Mouse (Mus musculus) neural tube, embryonic 12.5 days (tissue): ENCODE data around the gene Insl3. TPM values are rescaled to one million over a fixed set of nuclear protein-coding genes. Genes with fewer than 3 reads are reported as not detected.

Source experiments
- ATAC-seq: fragments of 200-750 bp; cut with Nextera tagmentation; 2 replicates; pipeline ENCODE4 v1.8.0; 2017; ENCODE audit warnings: low read depth, mild to moderate bottlenecking, moderate TSS enrichment, moderate library complexity; ENCODE audit not compliant: low FRiP score
- H3K27ac ChIP-seq: fragments of 300-500 bp; sonication (generic); 2 replicates; pipeline ENCODE4 v1.5.1; 2016
- H3K27me3 ChIP-seq: fragments of 300-500 bp; sonication (generic); replicated peaks from 2 replicates; pipeline ENCODE4 v1.6.1; 2016; ENCODE audit warnings: mild to moderate bottlenecking
- H3K36me3 ChIP-seq: fragments of 300-500 bp; sonication (generic); 2 replicates; pipeline ENCODE4 v1.6.1; 2016; ENCODE audit warnings: mild to moderate bottlenecking
- H3K4me1 ChIP-seq: fragments of 300-500 bp; sonication (generic); 2 replicates; pipeline ENCODE4 v1.6.1; 2016
- H3K4me2 ChIP-seq: fragments of 300-500 bp; sonication (generic); replicated peaks from 2 replicates; pipeline ENCODE4 v1.6.1; 2016; ENCODE audit warnings: mild to moderate bottlenecking
- H3K4me3 ChIP-seq: fragments of 300-500 bp; sonication (generic); 2 replicates; pipeline ENCODE4 v1.5.1; 2016
- H3K9ac ChIP-seq: fragments of 300-500 bp; sonication (generic); 2 replicates; pipeline ENCODE4 v1.6.1; 2016; ENCODE audit warnings: mild to moderate bottlenecking
- H3K9me3 ChIP-seq: fragments of 300-500 bp; sonication (generic); 2 replicates; pipeline ENCODE4 v1.6.1; 2016; ENCODE audit warnings: mild to moderate bottlenecking
- WGBS: fragments of 180-500 bp; shearing (Covaris S2); methylation state at CpG from one replicate; pipeline ENCODE4 v1.1.7; 2016; 5-methylcytosine and 5-hydroxymethylcytosine counted together
- polyA plus RNA-seq: library from polyadenylated mRNA; unstranded; fragments of >200 nt; fragmentation: Nextera tagmentation; extraction: Ambion mirVana; gene quantifications from 2 replicates; pipeline ENCODE4 v1.2.1, GENCODE M21; 2016

Insl3 gene
- polyA plus RNA-seq: 1.2 TPM in 1 of 2 replicates, not detected in the other

DNA sequence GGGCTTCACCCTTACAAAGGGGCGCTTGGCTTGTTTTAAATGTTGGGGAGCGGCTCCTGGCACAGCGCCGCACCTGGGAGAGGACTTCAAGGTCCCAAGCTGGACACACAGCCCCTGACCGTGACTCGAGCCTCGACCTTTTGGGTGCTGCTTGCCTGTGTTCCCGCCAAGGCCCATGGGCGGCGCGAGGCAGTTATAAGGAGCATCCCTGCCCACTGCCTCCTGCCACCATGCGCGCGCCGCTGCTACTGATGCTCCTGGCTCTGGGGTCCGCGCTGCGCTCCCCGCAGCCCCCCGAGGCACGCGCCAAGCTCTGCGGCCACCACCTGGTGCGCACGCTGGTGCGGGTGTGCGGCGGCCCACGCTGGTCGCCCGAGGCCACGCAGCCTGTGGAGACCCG is at the start of gene Insl3:
TSS of gene Insl3 (plus strand) at position 187 of the 400 bp plus-strand sequence.
- Histone ChIP-seq H3K4me1 (peaks cover 16% of the 10 kb centered on the region), H3K9ac (no peak within 1 kb of the TSS), H3K4me3 (no peak within 1 kb of the TSS), H3K27me3 (peaks cover 100% of the 10 kb centered on the region), H3K9me3 (no peaks in the 10 kb centered on the region), H3K4me2 (peak within 1 kb of the TSS; percentile 20; the same call in 1 of the 2 replicates), H3K27ac (no peak within 1 kb of the TSS), H3K36me3 (no peaks in the 10 kb centered on the region)
- no peak for ATAC-seq
- 2% methylated on average over 33 of the region's 33 CpGs for WGBS

DNA sequence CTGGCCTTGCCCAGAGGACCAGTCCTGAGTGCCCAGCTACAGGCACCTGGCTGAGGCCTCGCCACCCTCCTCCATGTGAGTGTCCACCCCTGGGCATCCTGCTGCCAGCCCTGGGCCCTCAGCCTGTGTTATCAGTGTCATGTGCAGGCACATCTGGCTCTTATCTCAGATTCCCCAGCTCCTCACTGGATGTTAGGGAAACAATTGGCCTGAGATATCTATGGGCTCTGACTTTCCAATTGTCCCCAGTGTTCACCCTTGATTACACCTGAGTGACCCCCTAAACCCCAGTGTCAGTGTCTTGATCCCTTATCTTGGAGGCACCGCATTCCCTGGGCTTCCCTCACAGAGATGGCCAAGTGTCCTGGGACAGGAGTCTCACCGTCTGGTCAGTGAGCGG is 49.7 kb upstream of the Insl3 start:
- Histone ChIP-seq H3K4me3 (no peak overlapping the region), H3K36me3 (peaks cover 18% of the 10 kb centered on the region; the same call in 1 of the 2 replicates), H3K9ac (no peak overlapping the region), H3K4me1 (peaks cover 3% of the 10 kb centered on the region), H3K27ac (no peak overlapping the region), H3K4me2 (no peak overlapping the region), H3K9me3 (no peaks in the 10 kb centered on the region), H3K27me3 (peaks cover 36% of the 10 kb centered on the region)
- 92% methylated on average over 4 of the region's 4 CpGs for WGBS
- no peak for ATAC-seq

DNA sequence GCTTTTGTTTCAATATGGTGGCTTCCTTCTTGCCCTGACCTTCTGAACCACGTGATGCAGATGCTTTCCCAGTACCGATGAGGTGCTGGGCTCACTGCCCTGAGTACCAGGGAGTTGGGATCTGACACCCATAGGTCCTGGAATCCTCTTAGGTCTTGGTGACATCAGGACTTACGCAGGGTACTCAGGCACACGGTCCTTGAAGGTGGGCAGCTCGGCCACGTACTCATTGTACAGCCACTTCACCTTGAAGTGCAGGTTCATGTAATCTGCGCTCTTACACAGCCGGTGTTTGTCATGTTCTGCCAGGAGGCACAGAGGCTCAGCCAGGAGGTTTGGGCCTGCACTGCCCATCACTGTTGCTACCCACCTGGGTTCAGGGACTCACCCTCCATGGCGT is 43.5 kb upstream of the Insl3 start:
- WGBS: 84% methylated on average over 9 of the region's 9 CpGs
- H3K4me2 ChIP-seq: no peak overlapping the region
- H3K4me1 ChIP-seq: no peaks in the 10 kb centered on the region
- H3K9ac ChIP-seq: no peak overlapping the region
- no peak for ATAC-seq
- no peaks in the 10 kb centered on the region for H3K9me3 ChIP-seq
- no peak overlapping the region for H3K4me3 ChIP-seq
- H3K27ac ChIP-seq: no peak overlapping the region
- no peaks in the 10 kb centered on the region; the same call in none of the 2 replicates for H3K27me3 ChIP-seq
- H3K36me3 ChIP-seq: peaks cover 30% of the 10 kb centered on the region

DNA sequence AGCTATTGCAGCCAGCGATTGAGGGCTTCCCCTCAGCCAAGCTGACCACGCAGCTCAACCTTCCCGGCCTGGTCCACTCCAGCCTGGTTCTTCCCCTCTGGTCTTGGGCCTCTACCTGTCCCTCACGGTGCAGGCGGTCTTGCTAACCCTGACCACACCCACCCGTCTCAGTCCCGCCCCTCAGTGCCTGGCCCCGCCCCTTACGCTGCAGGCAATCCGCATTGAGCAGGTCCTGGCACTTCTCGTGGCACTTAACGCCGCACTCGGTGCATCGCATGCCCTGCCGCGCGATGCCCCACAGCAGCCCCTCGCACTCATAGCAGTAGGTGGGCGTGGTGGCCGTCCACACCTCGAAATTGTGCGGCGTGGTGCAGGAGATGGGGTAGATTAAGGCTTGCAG is 34.4 kb upstream of the Insl3 start:
- peak overlapping the region; percentile 36 for H3K4me2 ChIP-seq
- no peak overlapping the region for H3K9ac ChIP-seq
- 0 out of 2 replicates have a peak, but pooled peaks have one; percentile 18 for ATAC-seq
- H3K27ac ChIP-seq: no peak overlapping the region
- peaks cover 58% of the 10 kb centered on the region for H3K27me3 ChIP-seq
- 0 out of 2 replicates have a peak, but pooled peaks cover 9% of the 10 kb centered on the region for H3K4me1 ChIP-seq
- H3K9me3 ChIP-seq: no peaks in the 10 kb centered on the region
- WGBS: 2% methylated on average over 24 of the region's 24 CpGs
- no peak overlapping the region for H3K4me3 ChIP-seq
- H3K36me3 ChIP-seq: peaks cover 27% of the 10 kb centered on the region

DNA sequence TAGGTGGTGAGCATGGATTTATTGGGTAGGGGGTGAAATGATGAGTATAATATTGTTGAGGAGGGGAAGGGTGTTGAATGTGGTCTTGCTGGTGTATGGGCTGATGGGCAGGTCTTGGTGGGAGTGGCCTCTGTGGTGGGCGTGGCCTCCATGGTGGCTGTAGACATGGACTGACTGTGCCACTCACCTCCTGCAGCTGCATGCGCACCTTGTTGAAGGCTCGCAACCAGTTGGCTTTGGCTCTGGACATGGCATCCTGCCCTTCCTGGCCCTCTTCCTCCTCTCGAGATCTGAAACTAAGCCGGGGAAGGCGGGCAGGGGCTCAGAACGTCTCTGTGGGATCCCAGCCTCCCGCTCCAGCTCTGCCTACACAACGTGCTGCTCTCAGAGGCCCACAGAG is 31.2 kb upstream of the Insl3 start:
- Histone ChIP-seq H3K27ac (no peak overlapping the region), H3K27me3 (peaks cover 84% of the 10 kb centered on the region), H3K36me3 (peaks cover 13% of the 10 kb centered on the region; the same call in 1 of the 2 replicates), H3K4me3 (no peak overlapping the region), H3K9me3 (no peaks in the 10 kb centered on the region), H3K4me1 (0 out of 2 replicates have a peak, but pooled peaks cover 9% of the 10 kb centered on the region), H3K4me2 (no peak overlapping the region), H3K9ac (no peak overlapping the region)
- ATAC-seq: no peak
- 25% methylated on average over 9 of the region's 9 CpGs for WGBS

DNA sequence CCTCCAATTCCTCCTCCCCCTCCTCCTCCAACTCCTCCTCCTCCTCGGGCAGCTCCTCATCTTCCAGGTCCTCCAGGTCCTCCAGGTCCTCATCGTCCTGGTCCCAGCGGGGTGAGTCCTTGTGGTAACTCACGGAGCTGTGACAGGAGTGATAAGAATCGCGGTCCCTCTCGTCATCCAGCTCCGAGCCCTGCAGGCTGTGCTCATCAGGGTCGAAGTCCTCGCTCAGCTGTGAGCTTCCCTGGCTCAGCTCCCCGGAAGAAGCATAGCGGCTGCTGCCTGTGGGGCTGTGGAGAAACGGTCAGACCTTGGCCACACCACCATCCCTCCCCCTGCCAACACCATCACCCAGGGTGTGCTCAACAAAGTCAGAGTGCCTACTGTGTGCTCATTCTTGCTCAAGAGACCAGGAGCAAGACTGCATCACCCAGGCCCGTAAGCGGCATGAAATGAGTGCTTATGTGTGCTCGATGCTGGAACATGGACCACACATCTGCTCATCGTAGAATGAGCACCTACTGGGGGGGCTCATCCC is 30.4 kb upstream of the Insl3 start:
- Histone ChIP-seq H3K4me3 (no peak overlapping the region), H3K9me3 (no peaks in the 10 kb centered on the region), H3K9ac (no peak overlapping the region), H3K27me3 (peaks cover 86% of the 10 kb centered on the region), H3K36me3 (peaks cover 16% of the 10 kb centered on the region; the same call in 1 of the 2 replicates), H3K4me2 (no peak overlapping the region), H3K27ac (no peak overlapping the region), H3K4me1 (0 out of 2 replicates have a peak, but pooled peaks cover 9% of the 10 kb centered on the region)
- ATAC-seq: no peak
- WGBS: 30% methylated on average over 17 of the region's 17 CpGs

DNA sequence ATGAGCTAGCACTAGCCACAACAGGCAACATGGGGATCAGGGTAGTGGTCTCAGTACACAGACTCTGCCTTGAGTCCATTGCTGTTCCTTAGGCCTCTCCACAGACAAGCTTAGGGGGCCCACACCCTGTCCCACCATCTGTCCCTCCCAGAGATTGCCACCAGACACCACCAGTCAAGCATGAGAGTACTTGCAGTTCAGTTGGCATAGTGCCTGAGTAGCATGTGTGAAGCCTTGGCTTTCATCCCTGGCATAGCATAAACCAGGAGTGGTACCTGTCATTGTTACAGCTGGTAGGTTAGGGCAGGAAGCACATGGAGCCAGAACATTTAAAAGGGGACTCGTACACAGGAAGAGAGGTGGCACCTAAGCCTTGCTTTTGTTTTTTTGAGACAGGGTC is 29.3 kb upstream of the Insl3 start:
- WGBS: 73% methylated on average over 1 of the region's 1 CpGs
- Histone ChIP-seq H3K27ac (no peak overlapping the region), H3K9ac (no peak overlapping the region), H3K36me3 (peaks cover 13% of the 10 kb centered on the region; the same call in 1 of the 2 replicates), H3K9me3 (no peaks in the 10 kb centered on the region), H3K4me2 (no peak overlapping the region), H3K27me3 (peaks cover 77% of the 10 kb centered on the region), H3K4me1 (0 out of 2 replicates have a peak, but pooled peaks cover 6% of the 10 kb centered on the region), H3K4me3 (no peak overlapping the region)
- no peak for ATAC-seq

DNA sequence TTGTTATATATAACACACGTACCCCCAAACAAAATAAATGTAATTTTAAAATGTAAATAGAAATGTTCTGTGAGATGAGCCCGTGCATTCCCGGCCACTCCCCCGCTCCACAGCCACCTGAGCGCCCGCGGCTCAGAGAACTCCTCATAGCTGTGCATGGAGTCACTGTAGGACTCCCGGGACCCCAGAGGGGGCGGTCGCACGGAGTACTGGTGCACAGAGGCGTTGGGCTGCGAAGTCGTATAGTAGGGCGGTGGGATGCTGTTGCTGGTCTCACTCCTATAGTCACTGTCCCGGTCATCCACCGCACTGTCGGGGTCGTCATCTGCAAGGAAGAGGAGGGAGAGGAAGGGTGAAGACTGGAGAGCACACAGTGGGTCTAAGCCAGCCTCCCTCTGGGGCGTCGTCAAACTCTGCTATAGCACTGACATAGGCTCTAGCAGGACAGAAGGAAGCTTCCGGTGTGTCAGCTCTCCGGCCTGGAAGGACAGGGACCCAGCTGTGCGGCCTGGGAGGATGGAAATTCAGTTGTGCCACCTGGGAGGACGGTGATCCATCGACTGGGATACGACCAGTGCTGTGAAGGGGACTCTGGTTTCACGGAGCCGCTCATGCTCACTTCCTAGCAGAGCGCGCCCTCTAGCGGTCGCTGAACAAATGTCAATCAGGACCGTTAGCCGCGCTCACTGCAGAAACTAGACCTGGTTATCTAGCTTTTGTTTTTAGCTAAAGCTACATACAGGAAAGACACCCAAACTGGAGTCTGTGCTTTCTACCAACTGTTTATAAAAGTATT is 28.5 kb upstream of the Insl3 start:
- 6% methylated on average over 36 of the region's 36 CpGs for WGBS
- 0 out of 2 replicates have a peak overlapping the region, but pooled peaks have one; percentile 15 for H3K4me2 ChIP-seq

DNA sequence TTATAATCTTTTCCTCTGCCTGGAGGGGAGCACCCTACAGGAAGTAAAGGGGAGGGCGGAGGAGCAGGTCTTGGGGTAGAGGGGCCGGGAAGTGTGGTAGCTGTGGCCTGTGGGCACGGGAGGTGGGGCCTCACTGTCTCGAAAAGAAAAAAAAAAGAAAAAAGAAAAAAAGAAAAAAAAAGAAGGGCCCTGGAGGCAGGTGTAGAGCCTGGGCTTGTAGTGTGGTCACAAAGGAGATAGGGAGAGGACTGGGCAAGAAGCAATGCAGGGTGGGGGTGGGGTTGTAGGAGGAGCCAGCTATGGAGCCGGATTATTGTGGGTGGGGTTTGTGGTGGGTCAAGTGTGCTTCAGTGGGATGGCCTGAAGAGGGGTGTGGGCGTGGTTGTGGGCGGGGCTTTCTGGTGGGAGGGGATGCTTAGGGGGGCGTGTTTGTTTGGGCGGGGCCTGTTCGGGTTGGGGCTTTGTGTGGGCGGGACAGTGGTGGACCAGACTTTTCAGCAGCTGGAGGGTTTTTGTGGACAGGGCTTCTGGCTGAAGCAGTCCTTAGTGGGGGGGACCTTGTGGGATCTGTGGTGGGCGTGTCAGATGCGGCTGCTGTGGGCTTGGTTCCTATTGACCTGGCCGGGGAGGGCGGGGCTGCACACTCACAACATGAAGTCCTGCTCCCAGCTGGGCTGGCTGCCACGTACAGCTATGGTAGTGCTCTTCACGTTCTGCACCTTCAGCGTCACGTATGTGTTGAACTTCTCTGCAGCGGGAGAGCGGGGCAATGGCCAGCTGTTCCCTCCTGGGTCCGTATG is 23.5 kb upstream of the Insl3 start:
- H3K27me3 ChIP-seq: peaks cover 39% of the 10 kb centered on the region
- H3K27ac ChIP-seq: no peak overlapping the region
- H3K4me3 ChIP-seq: peak overlapping the region; percentile 5; the same call in 1 of the 2 replicates
- peak overlapping the region; percentile 48 for H3K4me2 ChIP-seq
- peaks cover 40% of the 10 kb centered on the region for H3K4me1 ChIP-seq
- peak; percentile 22; the same call in 1 of the 2 replicates for ATAC-seq
- WGBS: 3% methylated on average over 22 of the region's 22 CpGs
- H3K9ac ChIP-seq: no peak overlapping the region
- peaks cover 6% of the 10 kb centered on the region; the same call in 1 of the 2 replicates for H3K36me3 ChIP-seq
- H3K9me3 ChIP-seq: no peaks in the 10 kb centered on the region

More for the DNA sequence above, 28.5 kb upstream of the Insl3 start:
- H3K9me3 ChIP-seq: no peaks in the 10 kb centered on the region
- ATAC-seq: peak; percentile 55
- no peak overlapping the region for H3K4me3 ChIP-seq
- H3K4me1 ChIP-seq: peaks cover 4% of the 10 kb centered on the region
- peaks cover 69% of the 10 kb centered on the region for H3K27me3 ChIP-seq
- H3K27ac ChIP-seq: no peak overlapping the region
- H3K36me3 ChIP-seq: peaks cover 13% of the 10 kb centered on the region; the same call in 1 of the 2 replicates
- no peak overlapping the region for H3K9ac ChIP-seq

DNA sequence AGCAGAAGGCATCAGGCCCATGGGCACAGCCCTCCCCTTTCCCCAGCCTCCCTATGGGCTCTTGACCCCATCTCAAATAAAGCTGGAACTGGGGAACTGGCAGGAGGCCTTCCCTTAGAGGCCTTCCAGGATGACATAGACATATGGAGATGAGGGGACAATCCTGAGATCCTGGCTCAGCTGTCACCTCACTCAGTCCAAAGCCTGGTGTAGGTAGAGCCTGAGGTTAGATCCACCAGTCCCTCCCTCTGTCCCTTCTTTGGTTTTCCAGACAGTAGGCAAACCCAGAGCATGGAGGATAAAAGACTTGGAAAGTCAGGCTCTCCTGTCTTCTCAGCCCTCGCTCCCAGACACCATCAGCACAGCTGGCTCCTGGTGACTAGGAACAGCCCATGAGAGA is 22.2 kb upstream of the Insl3 start:
- Histone ChIP-seq H3K27ac (0 out of 2 replicates have a peak overlapping the region, but pooled peaks have one; percentile 3), H3K36me3 (peaks cover 6% of the 10 kb centered on the region; the same call in 1 of the 2 replicates), H3K27me3 (peaks cover 30% of the 10 kb centered on the region), H3K4me3 (no peak overlapping the region), H3K9me3 (no peaks in the 10 kb centered on the region), H3K4me2 (0 out of 2 replicates have a peak overlapping the region, but pooled peaks have one; percentile 48), H3K4me1 (peaks cover 47% of the 10 kb centered on the region), H3K9ac (no peak overlapping the region)
- 11% methylated on average over 1 of the region's 1 CpGs for WGBS
- no peak for ATAC-seq

DNA sequence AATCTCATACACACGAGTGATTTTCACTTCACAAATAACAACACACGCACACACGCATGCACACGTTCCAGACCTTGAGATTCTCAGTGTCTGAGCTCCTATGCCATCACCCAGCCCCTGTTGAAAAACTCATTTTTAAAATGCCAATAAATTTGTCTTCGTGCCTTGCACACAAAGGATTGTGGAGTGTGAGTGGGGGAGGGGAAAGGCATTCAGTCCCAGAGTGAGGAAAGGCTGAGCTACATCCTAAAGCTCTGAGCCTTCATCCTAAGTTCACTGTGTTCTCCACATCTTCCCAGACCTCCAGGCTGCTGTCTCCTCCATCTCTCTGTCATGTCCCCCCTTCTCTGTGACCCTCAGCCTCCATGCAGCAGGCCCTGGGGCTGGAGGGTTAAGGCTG is 21.8 kb upstream of the Insl3 start:
- H3K4me1 ChIP-seq: peaks cover 47% of the 10 kb centered on the region
- no peak for ATAC-seq
- peak overlapping the region; percentile 45 for H3K9ac ChIP-seq
- H3K9me3 ChIP-seq: no peaks in the 10 kb centered on the region
- H3K4me2 ChIP-seq: peak overlapping the region; percentile 48
- H3K4me3 ChIP-seq: no peak overlapping the region
- peaks cover 28% of the 10 kb centered on the region for H3K27me3 ChIP-seq
- H3K27ac ChIP-seq: no peak overlapping the region
- 43% methylated on average over 5 of the region's 5 CpGs for WGBS
- peaks cover 6% of the 10 kb centered on the region; the same call in 1 of the 2 replicates for H3K36me3 ChIP-seq
